Mouse (Mus musculus) testis, adult 2 months (tissue): ENCODE results near the gene Camta1.

Source experiments
- CTCF ChIP-seq: fragments of 200-500 bp; IDR thresholded peaks from 2 replicates; pipeline ENCODE4 v1.5.1; 2012; ENCODE audit warnings: low read depth, mild to moderate bottlenecking, inconsistent platforms, low read length, moderate library complexity; ENCODE audit not compliant: control insufficient read depth, insufficient read depth, insufficient replicate concordance
- POLR2A ChIP-seq: fragments of 200-500 bp; IDR thresholded peaks from 2 replicates; pipeline ENCODE4 v1.6.1; 2012; ENCODE audit warnings: low read depth, mild to moderate bottlenecking, inconsistent platforms, low read length, moderate library complexity; ENCODE audit not compliant: control insufficient read depth

GRCm38 (mm10) chr4:151300706-151301105, 561.0 kb downstream of the Camta1 start:
- no peak for TF ChIP-seq CTCF
- no peak for TF ChIP-seq POLR2A
